In the genomic region with DNA sequence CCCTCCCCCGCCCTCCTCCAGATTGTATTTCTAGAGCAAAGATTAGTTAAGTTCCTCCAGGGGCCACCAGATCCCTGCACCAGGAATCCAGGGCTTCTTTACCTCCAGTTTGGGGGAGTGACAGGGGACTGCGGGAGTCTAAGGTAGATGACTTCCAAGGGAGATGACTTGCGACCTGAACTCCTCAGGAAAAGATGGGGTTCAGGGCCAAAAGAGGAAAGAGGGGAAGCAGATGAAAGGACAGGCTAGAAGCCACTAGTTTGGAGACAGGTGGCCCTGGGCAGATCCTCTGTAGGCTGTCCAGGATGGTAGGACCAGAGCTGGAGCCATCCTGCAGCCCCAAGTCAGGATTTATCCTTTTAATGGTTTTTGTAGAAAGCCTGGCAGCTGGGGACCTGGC, we compare ENCODE assay signal across 8 mouse cellular contexts. TPM values are rescaled to one million over a fixed set of nuclear protein-coding genes. Genes with fewer than 3 reads are reported as not detected.
DNase-seq lines count a peak whose midpoint lies in the region; ATAC-seq and TF ChIP-seq lines count a peak whose summit lies in the region.
"Had no signal": no experiment of that assay in that cellular context is flagged by ENCODE, and none has a peak within 500 bp of the region (broad histone marks: within the 10 kb centered on the region; RNA-seq: fewer than 3 reads in every experiment).

No protein-coding gene starts in this region.

- DNase-seq in liver, embryonic 13.5 days: no peak
- DNase-seq in liver: no peak
- DNase-seq in gastrocnemius, adult 18-20 months (ENCODE audit: low spot score): no peak
- DNase-seq in layer of hippocampus, postnatal 36 days: no peak
- DNase-seq: lung, adult 18-20 months had no signal

- H3K9ac ChIP-seq in liver, embryonic 13.5 days: no peak overlapping the region
- no peak overlapping the region for H3K9ac ChIP-seq in forebrain, embryonic 16.5 days (replicated peaks; ENCODE audit: low read depth, low read length)
- H3K9ac ChIP-seq in intestine, embryonic 16.5 days (ENCODE audit: low read depth, low read length): 0 out of 2 replicates have a peak overlapping the region, but pooled peaks have one; percentile 66

- H3K9me3 ChIP-seq in liver, embryonic 13.5 days (replicated peaks): no peaks in the 10 kb centered on the region
- H3K9me3 ChIP-seq in forebrain, embryonic 16.5 days (ENCODE audit: control insufficient read depth, low read length): no peaks in the 10 kb centered on the region
- H3K9me3 ChIP-seq in intestine, embryonic 16.5 days (ENCODE audit: control insufficient read depth, low read length): no peaks in the 10 kb centered on the region

- peaks cover 70% of the 10 kb centered on the region for H3K27me3 ChIP-seq in liver, embryonic 13.5 days
- peaks cover 8% of the 10 kb centered on the region; the same call in 1 of the 2 replicates for H3K27me3 ChIP-seq in forebrain, embryonic 16.5 days (replicated peaks; ENCODE audit: control insufficient read depth, insufficient read depth, low read length)
- H3K27me3 ChIP-seq in intestine, embryonic 16.5 days (replicated peaks; ENCODE audit: control insufficient read depth, insufficient read depth, low read length): peaks cover 9% of the 10 kb centered on the region; the same call in 1 of the 2 replicates
- H3K27me3 ChIP-seq in myocyte (ENCODE audit: control insufficient read depth, insufficient read depth, insufficient read length): no peaks in the 10 kb centered on the region

- peak overlapping the region; percentile 73; the same call in 1 of the 2 replicates for H3K4me2 ChIP-seq in liver, embryonic 13.5 days
- peak overlapping the region; percentile 100 for H3K4me2 ChIP-seq in forebrain, embryonic 16.5 days (ENCODE audit: low read length)
- H3K4me2 ChIP-seq in intestine, embryonic 16.5 days (ENCODE audit: low read depth, low read length): peak overlapping the region; percentile 100
- no peak overlapping the region for H3K4me2 ChIP-seq in myocyte (ENCODE audit: low read depth)

- WGBS in liver, embryonic 13.5 days (ENCODE audit: insufficient replicate concordance): 24% methylated on average over 3 of the region's 3 CpGs
- 13% methylated on average over 3 of the region's 3 CpGs for WGBS in forebrain, embryonic 16.5 days
- WGBS in intestine, embryonic 16.5 days: 38% methylated on average over 3 of the region's 3 CpGs

- H3K27ac ChIP-seq in liver, embryonic 13.5 days: no peak overlapping the region
- H3K27ac ChIP-seq in forebrain, embryonic 16.5 days (ENCODE audit: low read length): no peak overlapping the region
- H3K27ac ChIP-seq in intestine, embryonic 16.5 days (ENCODE audit: low read length): no peak overlapping the region

- no peak for TF ChIP-seq POLR2A in myocyte (IDR thresholded peaks at IDR 0.05; ENCODE audit: insufficient read length, low read depth)

- H3ac ChIP-seq in myocyte (ENCODE audit: control insufficient read depth, insufficient read length): no peak overlapping the region

- H3K36me3 ChIP-seq in liver, embryonic 13.5 days: no peaks in the 10 kb centered on the region
- no peaks in the 10 kb centered on the region for H3K36me3 ChIP-seq in forebrain, embryonic 16.5 days (ENCODE audit: control insufficient read depth, insufficient read depth)
- no peaks in the 10 kb centered on the region for H3K36me3 ChIP-seq in intestine, embryonic 16.5 days (ENCODE audit: control insufficient read depth, insufficient read depth, low read length)
- no peaks in the 10 kb centered on the region for H3K36me3 ChIP-seq in myocyte (ENCODE audit: control insufficient read depth, insufficient read depth)

- H3K4me3 ChIP-seq in liver, embryonic 13.5 days (replicated peaks): no peak overlapping the region
- H3K4me3 ChIP-seq in forebrain, embryonic 16.5 days (replicated peaks; ENCODE audit: low read length): no peak overlapping the region
- H3K4me3 ChIP-seq in intestine, embryonic 16.5 days (ENCODE audit: low read length): no peak overlapping the region
- peak overlapping the region; percentile 31 for H3K4me3 ChIP-seq in myocyte

- H3K4me1 ChIP-seq in liver, embryonic 13.5 days (replicated peaks): peaks cover 9% of the 10 kb centered on the region
- peaks cover 17% of the 10 kb centered on the region for H3K4me1 ChIP-seq in forebrain, embryonic 16.5 days (replicated peaks; ENCODE audit: control insufficient read depth, insufficient read depth, low read length)
- peaks cover 25% of the 10 kb centered on the region for H3K4me1 ChIP-seq in intestine, embryonic 16.5 days (ENCODE audit: control insufficient read depth, insufficient read depth, low read length)

- peaks cover 6% of the 10 kb centered on the region for H3K79me2 ChIP-seq in myocyte (ENCODE audit: control insufficient read depth, insufficient read depth)

- ATAC-seq in liver, embryonic 13.5 days (ENCODE audit: low read depth): no peak
- ATAC-seq in forebrain, embryonic 16.5 days: no peak
- no peak for ATAC-seq in intestine, embryonic 16.5 days

TF ChIP-seq in myocyte, 11 proteins besides CTCF, POLR2A, EP300 and RAD21:
- TF ChIP-seq MYOD1 (IDR thresholded peaks at IDR 0.05; ENCODE audit: control insufficient read depth in 1 of 3, insufficient read length in 2 of 3, low read depth in 2 of 3) (no peak), POLR2AphosphoS2 (IDR thresholded peaks at IDR 0.05; ENCODE audit: insufficient read length, low read depth) (no peak), TCF12 (IDR thresholded peaks at IDR 0.05; ENCODE audit: insufficient read depth, poor library complexity, severe bottlenecking) (no peak), TCF3 (IDR thresholded peaks at IDR 0.05; ENCODE audit: insufficient read length, low read depth) (no peak), USF1 (IDR thresholded peaks at IDR 0.05; ENCODE audit: low read depth) (no peak), MAX (IDR thresholded peaks at IDR 0.05; ENCODE audit: low read depth) (no peak), E2F4 (IDR thresholded peaks at IDR 0.05; ENCODE audit: insufficient read depth) (no peak), MYOG (IDR thresholded peaks at IDR 0.05; ENCODE audit: control insufficient read depth in 1 of 3, insufficient read depth in 1 of 3, insufficient read length in 2 of 3, low read depth in 2 of 3) (no peak), REST (IDR thresholded peaks at IDR 0.05; ENCODE audit: insufficient read depth, insufficient read length) (no peak), SRF (IDR thresholded peaks at IDR 0.05; ENCODE audit: control insufficient read depth, insufficient read length, low read depth) (no peak), CEBPB (IDR thresholded peaks at IDR 0.05; ENCODE audit: insufficient read depth, poor library complexity, severe bottlenecking) (no peak)

RNA-seq across cellular contexts. Expression of a gene that starts 0.5 kb away (rescaled TPM):
- polyA plus RNA-seq in liver, embryonic 13.5 days (2015; fragmentation: Nextera tagmentation; extraction: Ambion mirVana): 0.13 and 0.15 TPM in 2 replicates
- polyA plus RNA-seq in forebrain, embryonic 16.5 days (2015; fragmentation: Nextera tagmentation; extraction: Ambion mirVana): 1.2 TPM in 2 replicates
- polyA plus RNA-seq in intestine, embryonic 16.5 days (2015; fragmentation: Nextera tagmentation; extraction: Ambion mirVana): 2.3 and 2.8 TPM in 2 replicates
- 24.4 TPM for polyA plus RNA-seq in myocyte (2012; fragmentation: generic; extraction: Trizol)
- 1 to 10 TPM; 7.2 to 7.8 TPM for total RNA-seq in gastrocnemius, adult 18-20 months (2021)
- total RNA-seq in layer of hippocampus, postnatal 36 days (2021): 1 to 10 TPM; 2.8 to 2.9 TPM

RNA-seq across cellular contexts. Expression of a gene that starts 5.8 kb away (rescaled TPM):
- polyA plus RNA-seq in liver, embryonic 13.5 days (2015; fragmentation: Nextera tagmentation; extraction: Ambion mirVana): 0.71 and 0.83 TPM in 2 replicates
- polyA plus RNA-seq in forebrain, embryonic 16.5 days (2015; fragmentation: Nextera tagmentation; extraction: Ambion mirVana): 14.3 and 17.3 TPM in 2 replicates
- 3.4 and 4.1 TPM in 2 replicates for polyA plus RNA-seq in intestine, embryonic 16.5 days (2015; fragmentation: Nextera tagmentation; extraction: Ambion mirVana)
- polyA plus RNA-seq in myocyte (2012; fragmentation: generic; extraction: Trizol): 9.6 TPM
- under 1 TPM; 0.34 to 0.57 TPM for total RNA-seq in gastrocnemius, adult 18-20 months (2021)
- total RNA-seq in layer of hippocampus, postnatal 36 days (2021): 10 to 100 TPM; 12.3 to 12.4 TPM

RNA-seq across cellular contexts. Expression of a gene that starts 26.3 kb away (rescaled TPM):
- polyA plus RNA-seq in liver, embryonic 13.5 days (2015; fragmentation: Nextera tagmentation; extraction: Ambion mirVana): 69.5 and 76.9 TPM in 2 replicates
- 71.0 and 80.9 TPM in 2 replicates for polyA plus RNA-seq in forebrain, embryonic 16.5 days (2015; fragmentation: Nextera tagmentation; extraction: Ambion mirVana)
- 69.2 and 79.6 TPM in 2 replicates for polyA plus RNA-seq in intestine, embryonic 16.5 days (2015; fragmentation: Nextera tagmentation; extraction: Ambion mirVana)
- polyA plus RNA-seq in myocyte (2012; fragmentation: generic; extraction: Trizol): 21.5 TPM
- 1 to 10 TPM; 2.2 to 2.8 TPM for total RNA-seq in gastrocnemius, adult 18-20 months (2021)
- total RNA-seq in layer of hippocampus, postnatal 36 days (2021): 1 to 10 TPM; 7.8 to 8.1 TPM

RNA-seq across cellular contexts. Expression of a gene that starts 42.5 kb away (rescaled TPM):
- polyA plus RNA-seq in liver, embryonic 13.5 days (2015; fragmentation: Nextera tagmentation; extraction: Ambion mirVana): 9.6 and 11.0 TPM in 2 replicates
- 4.0 and 5.3 TPM in 2 replicates for polyA plus RNA-seq in forebrain, embryonic 16.5 days (2015; fragmentation: Nextera tagmentation; extraction: Ambion mirVana)
- polyA plus RNA-seq in intestine, embryonic 16.5 days (2015; fragmentation: Nextera tagmentation; extraction: Ambion mirVana): 12.2 and 13.0 TPM in 2 replicates
- polyA plus RNA-seq in myocyte (2012; fragmentation: generic; extraction: Trizol): 0.08 TPM
- total RNA-seq in gastrocnemius, adult 18-20 months (2021): 1 to 10 TPM; 1.3 to 3.4 TPM
- total RNA-seq in layer of hippocampus, postnatal 36 days (2021): 1 to 10 TPM; 8.7 to 9.4 TPM
